Mouse (Mus musculus): ENCODE measurements around the gene Slc22a15. TPM values are rescaled to one million over a fixed set of nuclear protein-coding genes. Genes with fewer than 3 reads are reported as not detected.

Slc22a15 gene
- polyA plus RNA-seq, 1 experiment from 2014 or later, result 7.9 TPM

DNA sequence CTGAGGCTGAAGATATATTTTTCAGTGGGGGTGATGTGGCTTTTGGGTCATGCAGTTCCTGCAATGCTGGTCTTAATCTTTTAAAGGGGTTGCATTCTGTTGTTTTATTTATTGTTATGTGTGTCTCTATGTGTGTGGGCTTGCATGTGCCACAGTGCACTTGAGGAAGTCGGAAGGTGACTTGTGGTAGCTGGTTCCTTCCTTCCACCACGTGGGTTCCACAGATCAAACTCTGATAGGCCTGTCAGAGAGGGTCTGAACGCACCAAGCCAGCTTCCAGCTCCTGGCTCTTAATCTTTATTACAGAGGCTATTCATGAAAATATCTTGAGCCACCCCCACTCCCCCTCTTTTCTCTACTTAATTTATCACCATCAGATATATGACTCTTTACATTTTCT, 40.4 kb downstream of the Slc22a15 start:
- Histone ChIP-seq H3K9ac (replicated peaks; ENCODE audit: low read length) (no peak overlapping the region), H3K27me3 (ENCODE audit: control insufficient read depth, insufficient read depth, low read length) (no peaks in the 10 kb centered on the region), H3K4me2 (ENCODE audit: low read length) (no peak overlapping the region), H3K4me3 (replicated peaks; ENCODE audit: low read depth, low read length) (no peak overlapping the region), H3K36me3 (ENCODE audit: control insufficient read depth, insufficient read depth, low read length) (peaks cover 12% of the 10 kb centered on the region), H3K4me1 (ENCODE audit: control insufficient read depth, insufficient read depth, low read length) (no peaks in the 10 kb centered on the region; the same call in none of the 2 replicates), H3K27ac (replicated peaks; ENCODE audit: low read depth, low read length) (no peak overlapping the region), H3K9me3 (ENCODE audit: control insufficient read depth, low read length) (no peaks in the 10 kb centered on the region)
- no peak for DNase-seq
- WGBS, result 72% methylated on average over 3 of the region's 3 CpGs
- ATAC-seq (ENCODE audit: low FRiP score, low TSS enrichment), result no peak

DNA sequence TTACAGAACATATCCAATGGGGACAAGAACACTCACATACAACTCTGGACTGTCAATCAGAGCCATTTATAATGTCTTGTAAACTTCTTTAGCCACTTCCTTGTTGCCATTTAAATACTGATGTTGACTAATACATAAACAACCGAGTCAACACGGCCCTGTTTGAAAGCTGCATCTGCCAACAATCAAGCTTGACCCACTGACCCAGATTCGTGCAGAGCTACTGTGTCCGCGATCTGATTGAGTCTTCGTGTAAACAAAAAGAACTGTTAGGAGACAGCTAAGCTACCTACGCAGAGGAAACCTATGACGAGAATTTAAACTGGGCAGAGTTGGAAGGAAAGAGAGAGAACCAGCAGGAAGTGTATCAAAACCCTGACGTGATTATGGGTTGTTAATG, 42.5 kb downstream of the Slc22a15 start:
- Histone ChIP-seq H3K9me3 (ENCODE audit: control insufficient read depth, low read length) (no peaks in the 10 kb centered on the region), H3K4me3 (replicated peaks; ENCODE audit: low read depth, low read length) (no peak overlapping the region), H3K27ac (replicated peaks; ENCODE audit: low read depth, low read length) (no peak overlapping the region), H3K27me3 (ENCODE audit: control insufficient read depth, insufficient read depth, low read length) (no peaks in the 10 kb centered on the region), H3K4me1 (ENCODE audit: control insufficient read depth, insufficient read depth, low read length) (no peaks in the 10 kb centered on the region; the same call in none of the 2 replicates), H3K4me2 (ENCODE audit: low read length) (no peak overlapping the region), H3K9ac (replicated peaks; ENCODE audit: low read length) (no peak overlapping the region), H3K36me3 (ENCODE audit: control insufficient read depth, insufficient read depth, low read length) (peaks cover 18% of the 10 kb centered on the region)
- DNase-seq, result no peak
- ATAC-seq (ENCODE audit: low FRiP score, low TSS enrichment), result no peak
- WGBS, result 78% methylated on average over 9 of the region's 9 CpGs

- Histone ChIP-seq H3K4me1 (ENCODE audit: control insufficient read depth, insufficient read depth, low read length) (no peaks in the 10 kb centered on the region; the same call in none of the 2 replicates), H3K27ac (replicated peaks; ENCODE audit: low read depth, low read length) (no peak overlapping the region), H3K9ac (replicated peaks; ENCODE audit: low read length) (no peak overlapping the region), H3K9me3 (ENCODE audit: control insufficient read depth, low read length) (no peaks in the 10 kb centered on the region), H3K36me3 (ENCODE audit: control insufficient read depth, insufficient read depth, low read length) (peaks cover 21% of the 10 kb centered on the region), H3K4me2 (ENCODE audit: low read length) (no peak overlapping the region), H3K4me3 (replicated peaks; ENCODE audit: low read depth, low read length) (no peak overlapping the region), H3K27me3 (ENCODE audit: control insufficient read depth, insufficient read depth, low read length) (no peaks in the 10 kb centered on the region)
- ATAC-seq (ENCODE audit: low FRiP score, low TSS enrichment) (no peak), DNase-seq (peak; percentile 39)
- WGBS, result 83% methylated on average over 6 of the region's 6 CpGs
Observed at GRCm38 (mm10) chr3:101880818-101881217, 43.4 kb downstream of the Slc22a15 start.

GRCm38 (mm10) chr3:101878136-101878535, 46.1 kb downstream of the Slc22a15 start:
- H3K27me3 ChIP-seq (ENCODE audit: control insufficient read depth, insufficient read depth, low read length), result no peaks in the 10 kb centered on the region
- H3K4me2 ChIP-seq (ENCODE audit: low read length), result no peak overlapping the region
- peaks cover 21% of the 10 kb centered on the region for H3K36me3 ChIP-seq (ENCODE audit: control insufficient read depth, insufficient read depth, low read length)
- peaks cover 9% of the 10 kb centered on the region for H3K4me1 ChIP-seq (ENCODE audit: control insufficient read depth, insufficient read depth, low read length)
- H3K4me3 ChIP-seq (replicated peaks; ENCODE audit: low read depth, low read length), result no peak overlapping the region
- DNase-seq (no peak), ATAC-seq (ENCODE audit: low FRiP score, low TSS enrichment) (no peak)
- H3K27ac ChIP-seq (replicated peaks; ENCODE audit: low read depth, low read length), result no peak overlapping the region
- no peaks in the 10 kb centered on the region for H3K9me3 ChIP-seq (ENCODE audit: control insufficient read depth, low read length)
- H3K9ac ChIP-seq (replicated peaks; ENCODE audit: low read length), result no peak overlapping the region
- 12% methylated on average over 5 of the region's 5 CpGs for WGBS

GRCm38 (mm10) chr3:101876459-101877285, 47.6 kb downstream of the Slc22a15 start:
- Histone ChIP-seq H3K4me3 (replicated peaks; ENCODE audit: low read depth, low read length) (no peak overlapping the region), H3K4me1 (ENCODE audit: control insufficient read depth, insufficient read depth, low read length) (peaks cover 9% of the 10 kb centered on the region), H3K9me3 (ENCODE audit: control insufficient read depth, low read length) (no peaks in the 10 kb centered on the region), H3K36me3 (ENCODE audit: control insufficient read depth, insufficient read depth, low read length) (peaks cover 21% of the 10 kb centered on the region), H3K9ac (replicated peaks; ENCODE audit: low read length) (no peak overlapping the region), H3K4me2 (ENCODE audit: low read length) (no peak overlapping the region), H3K27ac (replicated peaks; ENCODE audit: low read depth, low read length) (no peak overlapping the region), H3K27me3 (ENCODE audit: control insufficient read depth, insufficient read depth, low read length) (no peaks in the 10 kb centered on the region)
- no peak for ATAC-seq (ENCODE audit: low FRiP score, low TSS enrichment)
- WGBS, result 70% methylated on average over 7 of the region's 7 CpGs
- no peak for DNase-seq

- no peaks in the 10 kb centered on the region for H3K27me3 ChIP-seq (ENCODE audit: control insufficient read depth, insufficient read depth, low read length)
- no peak overlapping the region for H3K4me2 ChIP-seq (ENCODE audit: low read length)
- no peak for ATAC-seq (ENCODE audit: low FRiP score, low TSS enrichment)
- 0 out of 2 replicates have a peak overlapping the region, but pooled peaks have one; percentile 3 for H3K27ac ChIP-seq (replicated peaks; ENCODE audit: low read depth, low read length)
- H3K9ac ChIP-seq (replicated peaks; ENCODE audit: low read length), result no peak overlapping the region
- peaks cover 9% of the 10 kb centered on the region for H3K4me1 ChIP-seq (ENCODE audit: control insufficient read depth, insufficient read depth, low read length)
- H3K4me3 ChIP-seq (replicated peaks; ENCODE audit: low read depth, low read length), result no peak overlapping the region
- peak; percentile 24 for DNase-seq
- no peaks in the 10 kb centered on the region for H3K9me3 ChIP-seq (ENCODE audit: control insufficient read depth, low read length)
- 36% methylated on average over 10 of the region's 10 CpGs for WGBS
- H3K36me3 ChIP-seq (ENCODE audit: control insufficient read depth, insufficient read depth, low read length), result peaks cover 21% of the 10 kb centered on the region
Observed at GRCm38 (mm10) chr3:101875258-101875920, 48.9 kb downstream of the Slc22a15 start.

GRCm38 (mm10) chr3:101873061-101873675, 51.1 kb downstream of the Slc22a15 start:
- peaks cover 9% of the 10 kb centered on the region for H3K4me1 ChIP-seq (ENCODE audit: control insufficient read depth, insufficient read depth, low read length)
- 78% methylated on average over 7 of the region's 7 CpGs for WGBS

GRCm38 (mm10) chr3:101871951-101872350, 52.3 kb downstream of the Slc22a15 start:
- 92% methylated on average over 9 of the region's 9 CpGs for WGBS
- Histone ChIP-seq H3K9me3 (ENCODE audit: control insufficient read depth, low read length) (no peaks in the 10 kb centered on the region), H3K27ac (replicated peaks; ENCODE audit: low read depth, low read length) (no peak overlapping the region), H3K9ac (replicated peaks; ENCODE audit: low read length) (no peak overlapping the region), H3K4me3 (replicated peaks; ENCODE audit: low read depth, low read length) (no peak overlapping the region), H3K27me3 (ENCODE audit: control insufficient read depth, insufficient read depth, low read length) (no peaks in the 10 kb centered on the region), H3K36me3 (ENCODE audit: control insufficient read depth, insufficient read depth, low read length) (0 out of 2 replicates have a peak, but pooled peaks cover 4% of the 10 kb centered on the region), H3K4me2 (ENCODE audit: low read length) (no peak overlapping the region), H3K4me1 (ENCODE audit: control insufficient read depth, insufficient read depth, low read length) (peaks cover 9% of the 10 kb centered on the region)
- ATAC-seq (ENCODE audit: low FRiP score, low TSS enrichment) (no peak), DNase-seq (no peak)

More at GRCm38 (mm10) chr3:101873061-101873675, 51.1 kb downstream of the Slc22a15 start:
- Histone ChIP-seq H3K36me3 (ENCODE audit: control insufficient read depth, insufficient read depth, low read length) (peaks cover 4% of the 10 kb centered on the region; the same call in 1 of the 2 replicates), H3K9ac (replicated peaks; ENCODE audit: low read length) (no peak overlapping the region), H3K27me3 (ENCODE audit: control insufficient read depth, insufficient read depth, low read length) (no peaks in the 10 kb centered on the region), H3K4me2 (ENCODE audit: low read length) (no peak overlapping the region), H3K9me3 (ENCODE audit: control insufficient read depth, low read length) (no peaks in the 10 kb centered on the region), H3K27ac (replicated peaks; ENCODE audit: low read depth, low read length) (no peak overlapping the region), H3K4me3 (replicated peaks; ENCODE audit: low read depth, low read length) (no peak overlapping the region)
- DNase-seq (no peak), ATAC-seq (ENCODE audit: low FRiP score, low TSS enrichment) (no peak)

Data from midbrain, embryonic 14.5 days (tissue).